Mouse (Mus musculus) G1E (cell line): ENCODE results near the gene Poldip2. TPM values are rescaled to one million over a fixed set of nuclear protein-coding genes. Genes with fewer than 3 reads are reported as not detected.

ENCODE experiments used
- ATAC-seq: 2 replicates; pipeline ENCODE4 v1.8.0; 2016; ENCODE audit warnings: mild to moderate bottlenecking; ENCODE audit not compliant: insufficient number of reproducible peaks, poor library complexity, low FRiP score, severe bottlenecking; ENCODE audit errors: extremely low read depth
- DNase-seq: peaks from one replicate; pipeline ENCODE4 v3.0.0; 2012; ENCODE audit warnings: low spot score
- H3K27me3 ChIP-seq: 2 replicates; pipeline ENCODE4 v1.6.1; 2012; ENCODE audit warnings: mild to moderate bottlenecking, low read length, inconsistent platforms; ENCODE audit not compliant: insufficient read depth
- H3K36me3 ChIP-seq: replicated peaks from 2 replicates; pipeline ENCODE3; 2012; ENCODE audit warnings: mild to moderate bottlenecking, inconsistent platforms
- H3K4me1 ChIP-seq: 2 replicates; pipeline ENCODE4 v1.6.1; 2012; ENCODE audit warnings: low read depth, low read length, inconsistent platforms, mixed read lengths; ENCODE audit not compliant: insufficient read depth
- H3K4me3 ChIP-seq: 2 replicates; pipeline ENCODE4 v1.5.1; 2012; ENCODE audit warnings: low read depth, mild to moderate bottlenecking, inconsistent platforms, low read length, moderate library complexity, mixed read lengths
- H3K9me3 ChIP-seq: replicated peaks from 2 replicates; pipeline ENCODE4 v1.6.1; 2012; ENCODE audit warnings: inconsistent platforms
- CTCF ChIP-seq: IDR thresholded peaks from 2 replicates; pipeline ENCODE4 v1.5.1; 2012; ENCODE audit warnings: low read depth, low read length, inconsistent platforms, mixed read lengths
- GATA1 ChIP-seq: IDR thresholded peaks from 2 replicates; pipeline ENCODE4 v1.6.1; 2012; ENCODE audit warnings: borderline replicate concordance, low read length, inconsistent platforms, mixed read lengths
- GATA2 ChIP-seq: IDR thresholded peaks from 2 replicates; pipeline ENCODE4 v1.6.1; 2012; ENCODE audit warnings: low read depth, low read length, inconsistent platforms, borderline replicate concordance
- POLR2AphosphoS5 ChIP-seq: IDR thresholded peaks from 2 replicates; pipeline ENCODE4 v1.6.1; 2012; ENCODE audit warnings: low read depth, low read length, inconsistent platforms; ENCODE audit not compliant: insufficient replicate concordance
- TAL1 ChIP-seq: conservative IDR thresholded peaks from 2 replicates; pipeline ENCODE4 v1.6.1; 2012; ENCODE audit warnings: low read depth, low read length, inconsistent platforms, mixed read lengths
- polyA plus RNA-seq: library from polyadenylated mRNA; stranded (reverse); fragments of >175 nt; gene quantifications from 2 replicates; pipeline ENCODE4 v1.2.3, GENCODE M21; 2012
- total RNA-seq, 2 experiments: library from RNA; stranded (forward) in 1 of 2; stranded (reverse) in 1 of 2; fragments of 200-1000 nt in 1 of 2; fragments of >200 nt in 1 of 2; fragmentation: Nextera tagmentation in 1 of 2; gene quantifications; 2 replicates each; pipeline ENCODE4 v1.2.3; 2014 to 2017

Poldip2 gene
- total and polyA plus RNA-seq, 3 experiments = 62.0 to 72.5 (median 66.1) TPM

DNA sequence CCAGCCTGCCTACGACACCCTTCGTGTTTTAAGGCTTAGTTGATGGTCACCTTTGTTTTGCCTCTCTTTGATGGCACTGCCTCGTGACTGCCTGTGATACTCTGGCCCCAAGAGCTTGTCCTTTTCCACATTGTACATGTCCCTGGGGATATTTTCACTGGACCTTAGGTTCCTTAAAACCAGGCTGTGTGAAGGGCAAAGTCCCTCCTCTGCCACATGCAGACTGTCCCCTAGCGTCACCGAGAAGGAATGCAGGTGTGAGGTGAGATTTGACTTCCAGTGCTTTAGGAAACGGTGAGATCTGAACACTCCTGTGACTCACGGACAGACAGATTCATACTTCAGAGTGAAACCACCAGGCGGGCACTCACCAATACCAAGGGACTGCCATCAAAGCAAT is 45.2 kb downstream of the Poldip2 start:
- Histone ChIP-seq H3K36me3 (no peaks in the 10 kb centered on the region), H3K4me1 (peaks cover 18% of the 10 kb centered on the region)

DNA sequence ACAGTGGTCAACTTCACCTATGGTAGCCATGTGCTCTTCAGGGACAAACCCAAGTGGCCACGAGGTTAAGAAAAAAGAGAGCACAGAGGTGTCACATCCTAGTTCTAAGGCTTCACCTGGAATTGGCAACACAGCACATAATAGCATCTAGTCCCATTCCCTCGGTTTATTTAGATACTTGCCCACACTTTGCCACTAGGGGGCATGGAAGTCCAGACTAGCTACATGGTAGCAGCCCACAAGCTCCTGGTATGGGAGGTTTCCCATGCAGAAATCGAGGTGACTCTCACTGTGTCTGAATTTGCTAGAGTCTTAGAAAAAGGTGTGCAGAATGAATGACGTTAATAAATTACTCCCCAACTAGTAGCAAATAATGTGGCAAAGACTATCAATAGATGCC is 48.5 kb downstream of the Poldip2 start:
- H3K4me1 ChIP-seq = peaks cover 16% of the 10 kb centered on the region
- no peaks in the 10 kb centered on the region for H3K36me3 ChIP-seq

More for the DNA sequence above, 45.2 kb downstream of the Poldip2 start:
- H3K9me3 ChIP-seq = peaks cover 9% of the 10 kb centered on the region
- TF ChIP-seq POLR2AphosphoS5 (no peak), GATA2 (no peak), CTCF (no peak), GATA1 (no peak), TAL1 (no peak)
- DNase-seq = no peak
- H3K4me3 ChIP-seq = no peak overlapping the region
- ATAC-seq = no peak
- no peaks in the 10 kb centered on the region for H3K27me3 ChIP-seq

DNA sequence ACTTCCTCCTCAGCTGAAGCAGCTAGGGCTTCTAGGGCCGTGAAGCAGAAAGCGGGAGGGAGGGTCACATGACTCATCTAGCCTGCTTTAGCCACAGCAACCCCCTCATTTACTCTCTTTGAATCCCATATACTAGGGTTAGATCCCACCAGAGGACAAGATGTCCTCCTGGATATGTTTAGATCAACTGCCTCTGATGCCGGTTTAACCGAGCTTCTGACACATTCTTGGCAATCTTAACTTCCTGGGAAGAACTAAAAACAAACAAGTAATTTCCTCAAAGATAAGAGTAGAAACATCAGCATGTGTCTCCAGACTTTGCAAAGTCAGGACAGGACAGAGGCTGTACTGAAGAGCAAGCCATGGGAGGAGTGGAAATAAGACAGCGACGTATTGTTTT is 54.8 kb downstream of the Poldip2 start:
- Histone ChIP-seq H3K27me3 (no peaks in the 10 kb centered on the region), H3K4me3 (no peak overlapping the region), H3K4me1 (no peaks in the 10 kb centered on the region), H3K9me3 (no peaks in the 10 kb centered on the region), H3K36me3 (peaks cover 45% of the 10 kb centered on the region)
- DNase-seq = no peak
- no peak for ATAC-seq
- TF ChIP-seq POLR2AphosphoS5 (no peak), TAL1 (no peak), CTCF (no peak), GATA2 (no peak), GATA1 (no peak)

More for the DNA sequence above, 48.5 kb downstream of the Poldip2 start:
- H3K9me3 ChIP-seq = no peaks in the 10 kb centered on the region
- ATAC-seq = peak; percentile 34; the same call in 1 of the 2 replicates
- no peak overlapping the region for H3K4me3 ChIP-seq
- no peaks in the 10 kb centered on the region for H3K27me3 ChIP-seq
- TF ChIP-seq CTCF = peak; percentile 66; the same call in 1 of the 2 replicates
- no peak for TF ChIP-seq TAL1
- peak; percentile 66 for DNase-seq

DNA sequence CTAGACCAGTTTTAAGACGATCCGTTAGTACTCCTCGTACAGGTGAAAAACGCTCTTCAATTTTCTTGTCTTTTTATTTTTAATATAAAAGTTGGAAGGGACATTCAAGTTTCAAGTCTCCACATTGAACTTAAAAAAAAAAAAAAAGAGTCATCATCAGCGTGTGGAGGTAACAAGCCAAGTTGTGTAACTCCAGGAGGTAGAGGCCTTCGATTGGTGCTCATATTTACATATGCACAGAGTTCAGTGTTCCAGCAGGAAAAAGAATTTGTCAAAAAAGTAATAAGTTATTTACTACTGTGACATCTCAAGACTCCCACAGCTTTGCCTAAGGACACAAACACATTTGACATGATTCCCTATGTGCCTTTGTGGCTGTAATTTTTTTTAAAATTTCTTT is 55.6 kb downstream of the Poldip2 start:
- ATAC-seq = no peak
- peaks cover 53% of the 10 kb centered on the region for H3K36me3 ChIP-seq
- H3K27me3 ChIP-seq = no peaks in the 10 kb centered on the region
- no peak for TF ChIP-seq GATA1
- TF ChIP-seq GATA2 = no peak
- TF ChIP-seq TAL1 = no peak
- TF ChIP-seq CTCF = no peak
- no peak for TF ChIP-seq POLR2AphosphoS5
- no peaks in the 10 kb centered on the region for H3K9me3 ChIP-seq
- no peak overlapping the region for H3K4me3 ChIP-seq
- no peak for DNase-seq
- no peaks in the 10 kb centered on the region for H3K4me1 ChIP-seq

DNA sequence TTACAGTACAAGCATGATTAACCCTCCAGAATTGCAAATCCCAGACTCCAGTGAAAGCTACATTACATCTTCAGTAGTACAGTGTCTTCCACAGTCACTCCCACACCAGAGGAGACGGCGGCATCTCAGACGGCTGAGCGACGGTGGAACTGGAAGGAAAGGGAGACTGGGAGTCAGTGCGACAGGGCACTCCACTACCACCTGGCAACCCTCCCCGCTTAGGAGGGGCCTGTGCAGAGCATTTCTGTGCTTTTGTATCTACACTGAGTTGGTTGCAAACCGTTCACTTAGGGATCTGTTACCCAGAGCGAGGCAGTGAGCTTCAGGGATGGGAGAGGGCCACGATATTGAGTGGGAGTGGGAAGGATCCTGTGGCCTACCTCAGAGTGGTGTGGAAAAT is 56.8 kb downstream of the Poldip2 start:
- no peak for TF ChIP-seq GATA1
- TF ChIP-seq TAL1 = no peak
- ATAC-seq (no peak), DNase-seq (no peak)
- Histone ChIP-seq H3K9me3 (no peaks in the 10 kb centered on the region), H3K4me1 (no peaks in the 10 kb centered on the region), H3K36me3 (peaks cover 60% of the 10 kb centered on the region), H3K27me3 (no peaks in the 10 kb centered on the region), H3K4me3 (no peak overlapping the region)

DNA sequence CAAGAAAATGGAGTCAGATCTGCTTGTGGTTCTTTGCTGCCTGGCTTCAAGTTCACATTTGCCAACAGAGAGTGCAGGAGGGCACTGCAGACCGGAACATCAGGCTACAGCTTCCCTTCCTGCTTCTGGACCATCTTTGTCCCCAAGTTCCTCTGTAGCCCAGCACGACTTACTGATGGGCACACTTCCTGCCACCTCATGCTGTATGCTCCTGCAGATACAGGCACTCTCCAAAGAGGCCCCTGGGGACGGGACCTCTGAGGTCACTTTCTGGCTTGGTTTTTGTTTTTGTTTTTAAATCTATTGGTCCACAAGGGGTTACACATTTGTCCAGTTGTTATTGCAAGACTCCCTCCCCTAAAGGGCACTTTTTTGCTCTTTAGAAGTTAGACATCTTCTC is 57.8 kb downstream of the Poldip2 start:
- H3K9me3 ChIP-seq = no peaks in the 10 kb centered on the region
- H3K36me3 ChIP-seq = peaks cover 64% of the 10 kb centered on the region
- DNase-seq (no peak), ATAC-seq (no peak)
- TF ChIP-seq GATA2 (no peak), CTCF (no peak), TAL1 (no peak), GATA1 (no peak), POLR2AphosphoS5 (no peak)
- H3K4me3 ChIP-seq = no peak overlapping the region
- no peaks in the 10 kb centered on the region for H3K27me3 ChIP-seq
- H3K4me1 ChIP-seq = no peaks in the 10 kb centered on the region

DNA sequence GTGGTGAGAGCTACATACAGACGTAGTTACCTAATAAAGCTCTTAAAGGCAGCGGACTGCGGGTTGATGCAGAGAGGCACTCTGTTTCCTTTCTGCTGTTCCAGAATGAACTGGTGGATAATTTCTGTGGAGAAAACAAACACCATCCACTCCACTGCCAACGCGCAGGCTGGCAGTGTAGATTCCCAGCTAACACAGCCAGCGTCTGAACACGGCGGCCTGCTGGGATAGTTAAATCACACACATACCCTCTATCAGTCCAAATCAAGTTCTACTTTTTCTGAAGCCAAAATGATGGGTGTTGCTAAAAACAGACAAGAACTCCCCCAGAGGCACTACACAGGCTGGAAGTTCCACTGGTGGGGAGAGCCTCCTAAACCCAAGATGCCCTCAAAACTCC is 59.4 kb downstream of the Poldip2 start:
- Histone ChIP-seq H3K27me3 (no peaks in the 10 kb centered on the region), H3K36me3 (peaks cover 69% of the 10 kb centered on the region), H3K4me1 (no peaks in the 10 kb centered on the region), H3K9me3 (no peaks in the 10 kb centered on the region), H3K4me3 (no peak overlapping the region)
- DNase-seq (no peak), ATAC-seq (no peak)
- no peak for TF ChIP-seq CTCF
- TF ChIP-seq GATA1 = no peak
- no peak for TF ChIP-seq GATA2
- TF ChIP-seq TAL1 = no peak
- TF ChIP-seq POLR2AphosphoS5 = no peak
